Mouse (Mus musculus): ENCODE measurements at regions not wholly inside any gene's neighbourhood (a gene's known extent, or its start where the extent isn't known, plus 50 kb on each side); places are given as distances from the start of the nearest gene placed in this dataset.
A peak's percentile ranks its signal among the peaks of the same experiment; 100 is the strongest.
"Not testable (repeated sequence)": the region's sequence is repeated elsewhere in the genome, so short reads cannot be mapped to it uniquely, and the experiment has no call there.

DNA sequence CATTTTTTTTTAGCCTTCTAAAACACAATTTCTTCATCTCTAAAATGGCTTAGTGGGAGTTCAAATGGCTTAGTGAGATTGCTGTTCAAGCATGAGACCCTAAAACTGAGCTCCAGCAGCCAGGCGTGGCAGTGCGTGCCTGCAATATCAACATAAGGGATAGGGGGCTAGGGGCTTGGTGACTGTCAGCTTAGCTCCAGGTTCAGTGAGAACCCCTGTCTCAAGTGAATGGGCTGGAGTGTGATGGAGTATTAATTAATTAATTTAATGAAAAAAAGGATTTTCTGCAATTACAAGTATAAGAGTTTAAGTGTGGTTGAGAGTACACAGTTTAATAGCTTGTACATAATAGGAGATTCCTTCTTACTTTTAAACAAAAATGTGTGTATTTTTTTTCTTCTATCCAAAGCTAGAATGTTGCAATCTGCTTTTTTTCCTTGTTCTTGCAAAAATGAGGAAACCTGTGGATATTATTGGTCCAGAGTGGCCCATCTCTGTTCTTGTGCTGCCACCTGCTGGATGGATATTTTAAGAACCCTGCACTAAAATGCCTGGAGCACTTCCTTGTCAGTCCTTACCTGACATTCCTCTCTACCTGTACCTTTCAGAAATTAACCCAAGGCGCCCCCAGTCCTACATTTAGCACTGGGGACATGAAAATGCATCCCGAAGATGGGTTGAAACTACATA, 54.0 kb upstream of the Usp47 start:
- peak; percentile 77 to 84 for DNase-seq

DNA sequence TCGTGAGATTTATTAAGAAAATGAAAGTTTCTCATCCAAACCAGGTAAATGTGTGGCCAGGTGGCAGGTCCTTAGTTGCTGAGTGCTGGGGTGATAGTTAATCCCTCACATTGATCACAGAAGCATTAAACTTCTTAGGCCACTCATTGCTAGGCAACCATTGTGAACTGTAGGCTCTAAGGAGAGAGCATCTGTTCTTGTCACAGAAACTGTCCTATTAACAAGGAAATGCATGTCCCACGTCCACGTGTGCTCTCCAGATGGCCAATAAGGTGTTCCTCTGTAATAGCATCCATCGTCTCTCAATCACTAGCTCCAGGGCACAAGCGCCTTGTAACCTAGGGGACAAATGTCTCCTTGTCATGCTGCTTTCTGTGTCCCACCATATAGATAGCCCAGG, 55.0 kb upstream of the Usp47 start:
- no peak for DNase-seq

- DNase-seq: no peak
Observed at GRCm38 (mm10) chr7:111966716-111967115, 56.6 kb upstream of the Usp47 start.

DNA sequence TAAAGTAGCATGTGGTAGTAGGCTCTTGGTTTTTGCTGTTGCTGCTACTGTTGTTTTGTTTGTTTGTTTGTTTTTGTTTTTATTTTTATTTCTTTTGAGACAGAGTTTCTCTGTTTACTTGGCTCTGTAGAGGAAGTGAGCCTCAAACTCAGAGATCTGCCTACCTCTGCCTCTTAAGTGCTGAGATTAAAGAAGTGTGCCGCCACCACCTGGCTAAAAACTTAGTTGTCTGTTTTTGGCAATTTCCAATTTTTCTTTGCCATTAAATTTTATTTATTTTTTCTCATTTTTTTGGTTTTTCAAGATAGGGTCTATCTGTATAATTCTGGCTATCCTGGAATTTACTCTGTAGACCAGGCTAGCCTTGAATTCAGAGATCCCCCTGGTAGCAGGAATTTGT, 59.3 kb upstream of the Usp47 start:
- DNase-seq: no peak

GRCm38 (mm10) chr7:111959977-111960376, 63.3 kb upstream of the Usp47 start:
- DNase-seq: no peak

GRCm38 (mm10) chr7:111956671-111957070, 66.6 kb upstream of the Usp47 start:
- peak in 1 of 2 experiments; percentile 6 for DNase-seq

DNA sequence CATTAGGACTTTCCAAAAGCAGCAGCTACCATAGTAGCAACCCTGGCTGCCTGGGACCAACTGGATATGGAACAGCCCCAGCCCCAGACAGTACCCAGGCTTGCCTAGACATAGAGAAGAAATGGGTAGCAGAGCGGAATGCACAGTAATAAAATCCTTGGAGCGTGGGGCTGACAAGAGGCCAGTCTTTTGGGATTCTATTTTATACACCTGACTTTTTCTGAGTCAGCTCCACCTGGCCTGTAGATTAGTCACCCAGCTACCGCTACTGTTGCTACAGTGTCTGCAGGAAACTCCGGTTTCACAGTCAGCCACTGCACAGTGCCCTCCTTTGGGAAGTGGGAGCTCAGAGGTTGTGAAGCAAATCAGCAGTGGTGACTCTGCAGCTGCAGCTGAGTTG, 83.7 kb upstream of the Usp47 start:
- DNase-seq: no peak

DNA sequence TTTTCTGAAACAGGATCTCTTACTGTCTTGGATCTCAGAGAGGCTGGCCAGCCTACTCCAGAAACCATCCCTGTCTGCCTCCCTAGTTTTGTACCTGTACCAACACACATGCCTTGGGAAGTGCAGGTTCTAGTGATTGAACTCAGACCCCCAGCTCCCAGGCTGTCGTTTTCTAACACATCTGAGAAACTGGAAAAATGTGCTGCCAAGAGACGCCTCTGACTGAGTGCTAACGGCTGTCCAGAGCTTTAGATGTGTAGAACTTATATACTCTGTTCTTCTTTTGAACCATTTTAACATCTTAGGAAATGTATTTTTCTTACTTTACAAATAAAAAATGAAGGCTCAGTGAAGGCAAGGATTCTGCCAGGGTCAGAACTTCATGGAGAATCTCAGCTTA, 85.8 kb upstream of the Usp47 start:
- no peak for DNase-seq

DNA sequence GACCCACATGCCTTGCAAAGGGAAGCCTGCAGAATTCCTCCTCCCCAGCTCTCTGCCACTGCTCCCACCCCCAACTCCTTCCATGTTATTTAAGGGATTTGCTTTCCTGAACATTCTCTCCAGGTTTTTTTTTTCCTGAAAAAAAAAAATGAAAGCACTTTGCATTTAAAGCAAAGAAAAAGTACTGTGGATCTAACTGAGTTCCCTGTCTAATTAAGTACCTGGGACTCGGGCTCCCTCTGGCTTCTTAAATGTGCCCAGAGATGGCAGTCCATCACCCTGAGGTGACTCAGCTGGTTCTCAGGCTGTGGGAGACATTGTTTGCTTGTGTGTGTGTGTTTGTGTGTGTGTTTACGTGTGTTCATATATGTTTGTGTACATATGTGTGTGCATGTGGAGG, 86.2 kb upstream of the Usp47 start:
- DNase-seq: no peak

GRCm38 (mm10) chr7:111932725-111933124, 90.6 kb upstream of the Usp47 start:
- DNase-seq: no peak

DNA sequence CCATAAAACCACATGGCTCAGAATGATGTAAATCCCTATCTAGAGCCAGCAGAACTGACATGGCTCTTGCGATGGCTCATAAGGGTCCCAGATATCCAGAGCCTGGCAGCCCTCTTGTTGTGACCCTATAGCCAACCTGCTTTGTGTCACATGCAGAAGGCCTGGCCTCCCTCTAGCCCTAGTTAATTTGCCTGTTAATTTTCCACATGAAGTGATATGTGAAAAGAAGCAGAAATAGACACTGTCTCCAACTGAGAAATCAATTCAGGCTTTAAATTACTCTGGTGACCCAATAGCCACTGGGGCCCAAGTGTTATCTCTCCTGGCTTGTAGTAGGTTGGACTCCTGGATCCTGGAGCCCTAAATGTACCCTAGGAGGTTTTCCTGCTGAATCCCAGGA, 103.3 kb upstream of the Usp47 start:
- DNase-seq: no peak

GRCm38 (mm10) chr7:111903741-111904231, 119.5 kb upstream of the Usp47 start:
- no peak for DNase-seq

DNA sequence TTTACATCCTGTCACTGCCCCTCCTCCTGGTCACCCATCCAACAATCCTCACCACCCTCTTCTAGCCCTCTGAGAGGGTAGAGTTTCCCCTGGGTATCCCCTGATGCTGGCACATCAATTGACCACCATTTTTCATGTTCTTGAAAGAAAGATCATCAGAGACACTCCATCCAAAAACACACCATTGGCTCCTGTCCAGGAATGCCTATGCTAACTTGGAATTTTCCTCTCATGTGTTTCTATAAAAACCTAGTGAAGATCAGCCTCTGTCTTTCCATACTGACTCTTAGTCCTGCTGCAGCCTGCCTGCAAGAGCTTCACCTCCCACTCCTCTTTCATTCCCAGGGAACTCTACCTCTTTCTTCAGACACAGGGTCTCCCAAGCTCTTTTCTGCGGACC, 117.2 kb upstream of the Galnt18 start:
- DNase-seq: peak in 1 of 2 experiments; percentile 2

DNA sequence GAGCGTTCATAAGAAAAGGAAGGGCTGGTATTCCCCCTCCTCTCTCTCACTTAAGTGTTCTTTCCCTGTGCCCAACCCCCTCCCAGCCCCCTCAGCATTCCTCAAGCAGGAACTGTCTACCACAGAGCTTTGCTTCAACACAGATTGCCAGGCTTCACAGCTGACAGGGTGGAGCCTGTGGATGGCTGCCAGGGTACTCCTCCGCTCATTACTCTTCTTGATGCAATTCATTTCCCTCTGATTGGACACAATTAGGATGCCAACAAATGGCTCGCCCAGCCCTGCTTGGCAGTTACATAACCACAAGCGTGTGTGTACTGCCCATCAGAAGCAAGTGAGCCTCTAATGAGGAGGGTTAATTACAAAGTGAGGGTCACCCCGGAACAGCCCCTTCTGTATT, 116.5 kb upstream of the Galnt18 start:
- peak; percentile 76 to 80 for DNase-seq

GRCm38 (mm10) chr7:111882991-111883390, 103.2 kb upstream of the Galnt18 start:
- no peak for DNase-seq

- DNase-seq: no peak
Observed at GRCm38 (mm10) chr7:111880067-111880675, 100.4 kb upstream of the Galnt18 start.

- no peak for DNase-seq
Observed at GRCm38 (mm10) chr7:111877591-111877990, 97.8 kb upstream of the Galnt18 start.

DNA sequence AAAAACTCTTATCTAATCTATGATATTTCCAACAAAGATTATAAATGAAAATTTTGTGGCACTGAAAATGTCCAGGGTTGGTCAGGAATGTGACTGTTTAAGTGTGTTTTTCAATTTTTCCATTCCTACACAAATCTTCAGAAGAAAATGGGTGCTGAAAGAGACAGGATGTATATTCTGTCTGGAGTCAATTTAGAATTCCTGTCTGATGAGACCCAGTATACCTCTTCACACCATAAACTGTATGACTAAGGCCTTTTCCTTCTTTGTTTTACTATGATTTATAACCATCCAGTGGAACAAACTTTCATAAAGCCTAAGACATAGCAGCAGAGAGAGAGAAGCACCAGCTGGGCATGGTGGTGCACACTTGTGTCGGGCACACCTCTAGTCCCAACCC, 96.2 kb upstream of the Galnt18 start:
- no peak for DNase-seq

DNA sequence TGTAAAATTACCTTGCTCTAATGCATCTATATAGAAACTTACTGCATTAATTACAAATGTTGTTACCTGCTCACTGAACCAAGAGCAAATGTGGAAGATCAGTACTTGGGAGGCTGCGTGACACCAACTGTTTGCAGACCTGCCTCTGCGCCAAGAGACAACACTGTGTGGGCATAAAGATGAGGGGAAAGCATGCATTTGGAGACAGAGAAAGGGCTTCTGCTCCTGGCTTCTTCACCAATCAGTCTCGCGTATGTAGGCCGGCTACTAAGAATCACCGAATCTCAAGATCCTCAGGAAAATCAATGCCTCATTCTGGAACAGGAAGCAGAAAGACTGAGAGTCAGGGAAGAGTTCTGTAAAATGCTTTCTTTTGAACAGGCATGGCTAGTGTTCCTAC, 89.6 kb upstream of the Galnt18 start:
- DNase-seq: no peak

DNA sequence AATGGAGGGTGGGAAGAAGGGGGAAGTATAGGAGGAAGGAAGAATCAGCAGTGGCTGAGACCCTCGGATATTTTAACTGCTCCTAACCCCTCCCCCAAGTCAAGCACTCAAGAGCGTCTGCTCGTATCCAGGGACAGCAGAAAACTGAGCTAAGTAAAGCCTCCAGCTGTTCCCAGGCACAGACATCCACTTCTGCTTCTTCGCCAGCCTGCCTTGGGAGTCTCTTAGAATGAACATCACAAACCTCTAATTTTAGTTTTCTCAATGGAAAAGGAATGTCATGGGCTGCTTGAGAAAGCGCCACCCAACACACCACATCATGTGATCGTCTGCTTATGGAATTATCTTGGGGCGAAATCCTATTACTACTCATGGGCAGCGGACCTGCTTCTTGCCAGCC, 83.3 kb upstream of the Galnt18 start:
- DNase-seq: no peak

- not testable (repeated sequence) for DNase-seq
Observed at GRCm38 (mm10) chr7:111858291-111858690, 78.5 kb upstream of the Galnt18 start.

- DNase-seq: no peak
Observed at GRCm38 (mm10) chr7:111856977-111857376, 77.2 kb upstream of the Galnt18 start.

- no peak for DNase-seq
Observed at GRCm38 (mm10) chr7:111855309-111855708, 75.5 kb upstream of the Galnt18 start.

DNA sequence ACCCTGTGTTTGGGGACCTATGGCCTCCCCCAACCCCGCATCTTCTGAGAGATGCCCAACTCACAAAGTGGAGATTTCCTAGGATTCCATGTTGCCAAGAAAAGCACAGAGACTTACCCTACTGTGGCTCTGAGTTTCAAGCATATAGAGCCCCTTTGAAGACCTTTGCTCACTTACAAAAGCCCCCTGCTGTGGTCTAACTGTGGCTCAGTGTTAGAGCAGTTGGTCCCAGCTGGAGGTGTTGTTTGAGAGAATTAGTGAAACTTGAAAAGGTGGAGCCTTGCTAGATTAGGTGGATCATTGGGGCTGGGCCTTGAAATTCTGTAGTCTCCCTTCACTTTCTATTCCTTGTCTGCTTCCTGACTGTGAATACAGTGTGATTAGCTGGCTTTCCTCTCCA, 66.6 kb upstream of the Galnt18 start:
- no peak for DNase-seq

- no peak for DNase-seq
Observed at GRCm38 (mm10) chr7:111843715-111844114, 63.9 kb upstream of the Galnt18 start.
